Mouse (Mus musculus) hindbrain, postnatal 0 days (tissue): ENCODE measurements around the gene Abca13. TPM values are rescaled to one million over a fixed set of nuclear protein-coding genes. Genes with fewer than 3 reads are reported as not detected.
A peak's percentile ranks its signal among the peaks of the same experiment; 100 is the strongest.

Source experiments
- ATAC-seq: fragments of 200-750 bp; cut with Nextera tagmentation; 2 replicates; pipeline ENCODE4 v1.8.0; 2017; ENCODE audit warnings: mild to moderate bottlenecking, moderate TSS enrichment, moderate library complexity
- DNase-seq: peaks from one replicate; pipeline ENCODE4 v3.0.0-alpha.2; 2015; ENCODE audit warnings: low spot score
- H3K27ac ChIP-seq: fragments of 300-500 bp; sonication (generic); 2 replicates; pipeline ENCODE4 v1.5.1; 2014; ENCODE audit warnings: mild to moderate bottlenecking
- H3K27me3 ChIP-seq: fragments of 300-500 bp; sonication (generic); 2 replicates; pipeline ENCODE4 v1.6.1; 2014; ENCODE audit warnings: low read length, mixed read lengths; ENCODE audit not compliant: insufficient read depth
- H3K36me3 ChIP-seq: fragments of 300-500 bp; sonication (generic); 2 replicates; pipeline ENCODE4 v1.6.1; 2014; ENCODE audit warnings: low read length, mixed read lengths; ENCODE audit not compliant: insufficient read depth
- H3K4me1 ChIP-seq: fragments of 300-500 bp; sonication (generic); 2 replicates; pipeline ENCODE4 v1.6.1; 2014; ENCODE audit warnings: antibody characterized with exemption, low read length, mixed read lengths; ENCODE audit not compliant: insufficient read depth
- H3K4me2 ChIP-seq: fragments of 300-500 bp; sonication (generic); 2 replicates; pipeline ENCODE4 v1.6.1; 2014; ENCODE audit warnings: low read depth, mild to moderate bottlenecking, low read length, moderate library complexity, mixed read lengths
- H3K4me3 ChIP-seq: fragments of 300-500 bp; sonication (generic); 2 replicates; pipeline ENCODE4 v1.5.1; 2014; ENCODE audit warnings: low read length
- H3K9ac ChIP-seq: fragments of 300-500 bp; sonication (generic); replicated peaks from 2 replicates; pipeline ENCODE4 v1.6.1; 2014; ENCODE audit warnings: mild to moderate bottlenecking, low read length, moderate library complexity, mixed read lengths
- H3K9me3 ChIP-seq: fragments of 300-500 bp; sonication (generic); 2 replicates; pipeline ENCODE4 v1.6.1; 2016; ENCODE audit warnings: low read length, mixed read lengths
- CTCF ChIP-seq: IDR thresholded peaks from 2 replicates; pipeline ENCODE4 v1.5.1; 2016; ENCODE audit warnings: antibody characterized with exemption, control low read depth, low read depth
- WGBS: fragments of 180-500 bp; shearing (Covaris S2); extraction: QIAGEN DNeasy Blood & Tissue Kit; methylation state at CpG from one replicate; pipeline ENCODE4 v1.1.7; 2014; 5-methylcytosine and 5-hydroxymethylcytosine counted together
- polyA plus RNA-seq: library from polyadenylated mRNA; unstranded; fragments of >200 nt; fragmentation: Nextera tagmentation; extraction: Ambion mirVana; gene quantifications from 2 replicates; pipeline ENCODE4 v1.2.1, GENCODE M21; 2015
- total RNA-seq: library from RNA; depleted of rRNA; stranded (reverse); fragments of >200 nt; gene quantifications from 2 replicates; pipeline ENCODE4 v1.2.3, GENCODE M21; 2014

Gene Abca13
- total and polyA plus RNA-seq, 2 experiments from 2014 or later, result 0.04 to 0.05 TPM

- no peak overlapping the region for H3K4me2 ChIP-seq
- DNase-seq, result no peak
- WGBS, result 86% methylated on average over 2 of the region's 2 CpGs
- no peaks in the 10 kb centered on the region for H3K36me3 ChIP-seq
- no peaks in the 10 kb centered on the region for H3K27me3 ChIP-seq
- no peak overlapping the region for H3K9ac ChIP-seq
- no peak overlapping the region for H3K4me3 ChIP-seq
- H3K4me1 ChIP-seq, result no peaks in the 10 kb centered on the region
- no peak for TF ChIP-seq CTCF
- ATAC-seq, result no peak
- no peaks in the 10 kb centered on the region for H3K9me3 ChIP-seq
- no peak overlapping the region for H3K27ac ChIP-seq
Observed at GRCm38 (mm10) chr11:9622888-9623287, 431.1 kb downstream of the Abca13 start.

- no peaks in the 10 kb centered on the region for H3K4me1 ChIP-seq
- WGBS, result 88% methylated on average over 1 of the region's 1 CpGs
- no peak overlapping the region for H3K4me3 ChIP-seq
- no peaks in the 10 kb centered on the region for H3K27me3 ChIP-seq
- H3K9me3 ChIP-seq, result no peaks in the 10 kb centered on the region
- DNase-seq (no peak), ATAC-seq (no peak)
- TF ChIP-seq CTCF, result no peak
- no peak overlapping the region for H3K4me2 ChIP-seq
- no peaks in the 10 kb centered on the region for H3K36me3 ChIP-seq
- no peak overlapping the region for H3K9ac ChIP-seq
- H3K27ac ChIP-seq, result no peak overlapping the region
Observed at GRCm38 (mm10) chr11:9624753-9625152, 433.0 kb downstream of the Abca13 start.

DNA sequence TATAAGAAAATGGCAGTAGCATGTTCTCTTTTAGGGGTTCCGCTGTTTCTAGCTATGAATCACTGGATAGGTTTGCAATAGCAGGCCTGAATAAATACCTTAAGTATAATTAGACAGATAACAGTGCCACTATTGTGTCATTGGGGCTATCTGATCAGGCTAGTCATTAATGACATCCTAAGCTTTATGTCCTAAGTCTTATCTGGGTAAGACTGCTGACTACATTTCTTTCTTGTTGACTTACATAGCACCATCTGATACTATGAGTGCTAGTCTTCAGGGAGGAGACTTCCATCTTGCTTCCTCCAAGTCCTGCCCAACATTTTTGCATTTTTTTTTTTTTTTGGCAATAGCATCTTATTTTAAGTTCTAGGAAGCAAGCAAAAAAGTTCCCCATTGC lies 434.1 kb downstream of the Abca13 start:
- H3K9me3 ChIP-seq, result no peaks in the 10 kb centered on the region
- no peaks in the 10 kb centered on the region for H3K27me3 ChIP-seq
- 100% methylated on average over 1 of the region's 1 CpGs for WGBS
- H3K4me1 ChIP-seq, result no peaks in the 10 kb centered on the region
- no peaks in the 10 kb centered on the region for H3K36me3 ChIP-seq
- H3K9ac ChIP-seq, result no peak overlapping the region
- ATAC-seq, result no peak
- no peak overlapping the region for H3K4me3 ChIP-seq
- DNase-seq, result no peak
- no peak overlapping the region for H3K4me2 ChIP-seq
- no peak overlapping the region for H3K27ac ChIP-seq
- TF ChIP-seq CTCF, result no peak

GRCm38 (mm10) chr11:9647272-9647671 lies 455.5 kb downstream of the Abca13 start:
- H3K9me3 ChIP-seq, result no peaks in the 10 kb centered on the region
- H3K27me3 ChIP-seq, result no peaks in the 10 kb centered on the region
- H3K27ac ChIP-seq, result no peak overlapping the region
- no peak for ATAC-seq
- H3K4me3 ChIP-seq, result no peak overlapping the region
- TF ChIP-seq CTCF, result no peak
- H3K36me3 ChIP-seq, result no peaks in the 10 kb centered on the region
- WGBS, result 69% methylated on average over 3 of the region's 3 CpGs
- DNase-seq, result peak; percentile 21
- H3K4me1 ChIP-seq, result no peaks in the 10 kb centered on the region
- H3K4me2 ChIP-seq, result no peak overlapping the region
- no peak overlapping the region for H3K9ac ChIP-seq

GRCm38 (mm10) chr11:9647991-9648390 lies 456.2 kb downstream of the Abca13 start:
- Histone ChIP-seq H3K9me3 (no peaks in the 10 kb centered on the region), H3K4me1 (no peaks in the 10 kb centered on the region), H3K36me3 (no peaks in the 10 kb centered on the region), H3K4me2 (no peak overlapping the region), H3K4me3 (no peak overlapping the region), H3K27ac (no peak overlapping the region), H3K9ac (no peak overlapping the region), H3K27me3 (no peaks in the 10 kb centered on the region)
- WGBS, result 72% methylated on average over 3 of the region's 3 CpGs
- DNase-seq (peak; percentile 16), ATAC-seq (no peak)
- TF ChIP-seq CTCF, result peak; percentile 41

- TF ChIP-seq CTCF, result no peak
- Histone ChIP-seq H3K9ac (no peak overlapping the region), H3K4me2 (no peak overlapping the region), H3K4me1 (no peaks in the 10 kb centered on the region), H3K27me3 (no peaks in the 10 kb centered on the region), H3K36me3 (no peaks in the 10 kb centered on the region), H3K27ac (no peak overlapping the region), H3K9me3 (no peaks in the 10 kb centered on the region), H3K4me3 (no peak overlapping the region)
- 86% methylated on average over 3 of the region's 3 CpGs for WGBS
- no peak for ATAC-seq
- DNase-seq, result no peak
Observed at GRCm38 (mm10) chr11:9666648-9667255, 475.0 kb downstream of the Abca13 start.

- ATAC-seq, result no peak
- WGBS, result 82% methylated on average over 1 of the region's 1 CpGs
- H3K27me3 ChIP-seq, result no peaks in the 10 kb centered on the region
- H3K4me1 ChIP-seq, result no peaks in the 10 kb centered on the region
- H3K9me3 ChIP-seq, result no peaks in the 10 kb centered on the region
- no peak for DNase-seq
- no peak overlapping the region for H3K9ac ChIP-seq
- no peak overlapping the region for H3K27ac ChIP-seq
- no peak overlapping the region for H3K4me2 ChIP-seq
- H3K4me3 ChIP-seq, result no peak overlapping the region
- no peak for TF ChIP-seq CTCF
- H3K36me3 ChIP-seq, result no peaks in the 10 kb centered on the region
Observed at GRCm38 (mm10) chr11:9669430-9669829, 477.7 kb downstream of the Abca13 start.
